Mouse (Mus musculus): ENCODE measurements around the gene 6720489N17Rik. TPM values are rescaled to one million over a fixed set of nuclear protein-coding genes. Genes with fewer than 3 reads are reported as not detected.
"Not testable (repeated sequence)": the region's sequence is repeated elsewhere in the genome, so short reads cannot be mapped to it uniquely, and the experiment has no call there.

The 6720489N17Rik gene
- polyA plus RNA-seq (2015; fragmentation: Nextera tagmentation; extraction: Ambion mirVana) = 11.9 and 13.0 TPM in 2 replicates

DNA sequence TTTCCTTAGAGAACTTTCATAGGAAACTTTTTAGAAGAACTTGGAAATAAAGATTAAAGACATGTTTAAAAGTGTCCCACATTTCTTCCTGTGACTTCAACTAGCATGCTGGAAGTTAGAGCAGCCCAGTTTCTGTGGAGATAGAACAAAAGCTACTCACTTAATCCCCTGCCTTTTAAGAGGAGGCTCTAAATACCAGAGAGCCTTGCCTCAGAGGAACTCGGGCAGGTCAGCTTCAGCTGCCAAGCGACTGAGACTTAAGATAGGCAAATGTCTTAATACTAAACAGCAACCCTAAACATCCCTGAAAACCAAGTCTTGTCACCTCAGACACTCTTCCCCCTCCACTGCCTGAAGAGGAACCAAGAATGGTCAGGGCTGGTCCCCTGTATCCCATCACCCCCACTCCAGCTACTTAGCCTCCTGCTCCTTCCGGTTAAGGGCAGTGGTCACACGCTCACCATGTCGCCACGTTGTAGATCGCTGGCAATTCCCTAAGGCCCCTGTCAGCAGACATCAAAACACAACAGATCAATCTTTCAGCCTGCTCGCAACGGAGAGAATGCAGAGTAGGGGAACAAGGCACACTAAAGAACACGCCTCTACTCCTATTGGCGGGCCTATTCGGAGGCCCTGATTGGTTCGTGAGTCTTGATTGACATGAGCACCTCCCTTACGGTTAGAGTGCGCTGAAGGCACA, at the start of gene 6720489N17Rik:
Gene 6720489N17Rik, minus strand, starts transcription at position 606 of the 700 bp plus-strand sequence.
- H3K9me3 ChIP-seq (replicated peaks); H3K36me3 ChIP-seq; H3K27me3 ChIP-seq; H3K4me1 ChIP-seq; H3K9ac ChIP-seq; H3K27ac ChIP-seq (replicated peaks): not testable (repeated sequence)
- peak within 1 kb of the TSS; percentile 53 for H3K4me3 ChIP-seq (replicated peaks)
- H3K4me2 ChIP-seq (replicated peaks) = peak within 1 kb of the TSS; percentile 52
- under 1% methylated on average over 15 of the region's 15 CpGs for WGBS
- peak; percentile 97 for ATAC-seq (ENCODE audit: insufficient number of reproducible peaks, low FRiP score, low TSS enrichment, low read depth)

DNA sequence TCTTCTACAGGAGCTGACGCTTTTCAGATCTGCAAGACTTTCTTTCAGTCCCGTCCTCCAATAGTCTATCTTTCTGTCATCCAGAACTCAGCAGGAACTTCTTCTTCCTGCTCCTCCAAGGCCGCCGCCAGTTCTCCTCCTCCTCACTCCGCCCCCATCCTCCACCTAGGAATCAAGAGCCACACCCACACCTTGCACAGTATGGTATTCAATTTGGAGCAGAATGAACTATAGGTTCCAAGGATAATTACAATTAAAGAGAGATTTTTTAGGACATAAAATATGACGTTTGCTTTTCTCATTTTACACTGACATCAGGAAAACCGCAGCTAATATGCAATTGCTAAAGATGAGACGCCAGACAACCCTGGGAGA, 29.4 kb upstream of the 6720489N17Rik start:
- no peak overlapping the region for H3K9ac ChIP-seq
- ATAC-seq (ENCODE audit: insufficient number of reproducible peaks, low FRiP score, low TSS enrichment, low read depth) = no peak
- peak overlapping the region; percentile 51 for H3K4me2 ChIP-seq (replicated peaks)
- no peaks in the 10 kb centered on the region for H3K4me1 ChIP-seq
- H3K4me3 ChIP-seq (replicated peaks) = peak overlapping the region; percentile 62
- WGBS = 17% methylated on average over 8 of the region's 8 CpGs
- H3K27me3 ChIP-seq = no peaks in the 10 kb centered on the region
- H3K27ac ChIP-seq (replicated peaks) = no peak overlapping the region
- no peaks in the 10 kb centered on the region for H3K36me3 ChIP-seq
- 0 out of 2 replicates have a peak, but pooled peaks cover under 1% of the 10 kb centered on the region for H3K9me3 ChIP-seq (replicated peaks)

DNA sequence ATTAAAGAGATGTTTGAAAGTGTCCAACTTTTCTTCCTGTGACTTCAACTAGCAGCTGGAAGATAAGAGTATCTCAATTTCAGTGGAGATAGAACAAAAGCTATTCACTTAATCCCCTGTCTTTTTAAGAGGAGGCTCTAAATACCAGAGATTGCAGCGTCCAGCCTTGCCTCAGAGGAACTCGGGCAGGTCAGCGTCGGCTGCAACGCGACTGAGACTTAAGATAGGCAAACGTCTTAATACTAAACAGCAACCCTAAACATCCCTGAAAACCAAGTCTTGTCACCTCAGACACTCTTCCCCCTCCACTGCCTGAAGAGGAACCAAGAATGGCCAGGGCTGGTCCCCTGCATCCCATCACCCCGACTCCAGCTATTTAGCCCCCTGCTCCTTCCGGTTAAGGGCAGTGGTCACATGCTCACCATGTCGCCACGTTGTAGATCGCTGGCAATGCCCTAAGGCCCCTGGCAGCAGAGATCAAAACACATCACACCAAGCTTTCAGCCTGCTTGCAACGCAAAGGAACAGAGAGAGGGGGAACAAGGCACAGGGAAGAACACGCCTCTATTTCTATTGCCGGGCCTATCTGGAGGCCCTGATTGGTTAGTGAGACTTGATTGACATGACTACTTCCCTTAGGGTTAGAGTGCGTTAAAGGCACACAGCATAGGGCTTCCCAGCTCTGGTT, 28.8 kb upstream of the 6720489N17Rik start:
- H3K9ac ChIP-seq = peak overlapping the region; percentile 21; the same call in 1 of the 2 replicates
- not testable (repeated sequence) for H3K4me1 ChIP-seq; H3K27me3 ChIP-seq; H3K27ac ChIP-seq (replicated peaks); H3K9me3 ChIP-seq (replicated peaks); H3K36me3 ChIP-seq
- 1% methylated on average over 16 of the region's 16 CpGs for WGBS
- H3K4me3 ChIP-seq (replicated peaks) = peak overlapping the region; percentile 62
- H3K4me2 ChIP-seq (replicated peaks) = peak overlapping the region; percentile 51
- ATAC-seq (ENCODE audit: insufficient number of reproducible peaks, low FRiP score, low TSS enrichment, low read depth) = peak; percentile 94

DNA sequence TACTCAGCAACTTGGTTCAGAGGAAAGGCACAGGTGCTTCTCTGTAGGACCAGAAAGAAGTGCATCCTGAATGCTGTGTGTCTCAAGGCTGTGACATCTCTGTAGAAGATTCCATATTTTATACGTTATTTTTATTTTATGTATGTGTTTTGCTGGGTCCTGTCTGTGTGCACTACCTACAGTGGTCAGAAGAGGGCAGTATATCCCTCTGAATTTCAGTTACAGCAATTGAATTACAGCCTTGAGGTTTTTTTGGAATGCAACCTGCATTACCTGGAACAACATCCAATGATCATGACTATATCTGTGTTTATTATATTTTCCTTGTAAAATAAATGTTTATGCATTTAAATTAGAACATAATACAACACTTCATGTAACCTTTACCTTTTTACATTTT, 3.1 kb upstream of the 6720489N17Rik start:
- not testable (repeated sequence) for H3K4me1 ChIP-seq

DNA sequence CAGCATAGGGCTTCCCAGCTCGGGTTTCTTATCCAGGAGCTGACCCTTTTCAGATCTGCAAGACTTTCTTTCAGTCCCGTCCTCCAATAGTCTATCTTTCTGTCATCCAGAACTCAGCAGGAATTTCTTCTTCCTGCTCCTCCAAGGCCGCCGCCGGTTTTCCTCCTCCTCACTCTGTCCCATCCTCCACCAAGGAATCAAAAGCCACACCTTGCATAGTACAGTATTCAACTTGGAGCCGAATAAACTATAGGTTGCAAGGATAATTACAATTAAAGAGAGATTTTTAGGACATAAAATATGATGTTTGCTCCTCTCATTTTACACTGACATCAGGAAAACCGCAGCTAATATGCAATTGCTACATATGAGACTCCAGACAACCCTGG, 289 bp upstream of the 6720489N17Rik start:
- 5% methylated on average over 7 of the region's 7 CpGs for WGBS
- not testable (repeated sequence) for H3K9me3 ChIP-seq (replicated peaks); H3K36me3 ChIP-seq; H3K9ac ChIP-seq; H3K4me1 ChIP-seq; H3K27me3 ChIP-seq; H3K27ac ChIP-seq (replicated peaks)
- peak overlapping the region; percentile 53 for H3K4me3 ChIP-seq (replicated peaks)
- H3K4me2 ChIP-seq (replicated peaks) = peak overlapping the region; percentile 52
- peak; percentile 67; the same call in 1 of the 2 replicates for ATAC-seq (ENCODE audit: insufficient number of reproducible peaks, low FRiP score, low TSS enrichment, low read depth)

More for the DNA sequence above, 3.1 kb upstream of the 6720489N17Rik start:
- H3K4me2 ChIP-seq (replicated peaks); H3K9ac ChIP-seq; H3K9me3 ChIP-seq (replicated peaks); H3K4me3 ChIP-seq (replicated peaks); H3K27me3 ChIP-seq; H3K27ac ChIP-seq (replicated peaks); ATAC-seq (ENCODE audit: insufficient number of reproducible peaks, low FRiP score, low TSS enrichment, low read depth); H3K36me3 ChIP-seq: not testable (repeated sequence)
- WGBS = 35% methylated on average over 1 of the region's 1 CpGs

DNA sequence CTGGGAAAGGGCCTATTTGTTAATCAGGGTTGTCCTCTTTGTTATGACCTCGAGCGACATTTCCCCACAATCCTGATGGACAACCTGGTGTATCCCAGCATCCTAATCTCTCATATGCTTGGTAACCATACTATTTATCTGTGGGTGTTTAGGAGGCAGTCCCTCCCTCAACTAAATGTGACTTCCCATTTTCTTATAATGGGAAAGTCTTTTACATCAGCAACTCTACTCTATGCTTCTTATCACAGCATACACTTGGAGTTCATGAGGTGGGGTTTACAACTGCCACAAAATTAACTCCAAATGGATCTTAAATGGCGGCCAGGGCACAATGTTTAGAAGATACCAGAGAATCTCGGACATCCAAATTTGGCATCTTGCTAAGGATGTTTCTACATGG, 6.5 kb downstream of the 6720489N17Rik start:
- H3K27ac ChIP-seq (replicated peaks); H3K4me1 ChIP-seq; H3K9me3 ChIP-seq (replicated peaks); H3K36me3 ChIP-seq; H3K4me2 ChIP-seq (replicated peaks); H3K4me3 ChIP-seq (replicated peaks); H3K9ac ChIP-seq; H3K27me3 ChIP-seq; ATAC-seq (ENCODE audit: insufficient number of reproducible peaks, low FRiP score, low TSS enrichment, low read depth): not testable (repeated sequence)
- 92% methylated on average over 4 of the region's 4 CpGs for WGBS

DNA sequence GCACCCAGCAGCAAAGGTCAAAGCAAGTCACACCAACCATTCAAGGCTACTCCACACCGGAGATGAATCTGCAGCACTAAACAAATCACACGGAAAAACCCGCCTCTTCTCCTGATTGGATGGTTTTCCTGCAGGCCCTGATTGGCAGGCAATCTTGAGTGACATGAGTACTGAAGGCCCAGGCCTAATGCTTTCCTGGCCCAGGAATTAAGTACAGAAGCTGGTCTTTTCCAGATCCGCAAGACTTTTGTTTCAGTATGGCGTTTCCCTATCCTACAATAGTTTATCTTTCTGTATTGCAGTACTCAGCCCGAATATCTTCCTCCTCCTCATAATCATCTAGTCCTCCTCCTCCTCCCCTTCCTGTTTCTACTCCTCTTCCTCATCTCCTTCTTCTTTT, 52.9 kb downstream of the 6720489N17Rik start, which contains the start of gene Zfp934:
Gene Zfp934, minus strand, starts transcription at position 101 of the 400 bp plus-strand sequence.
- not testable (repeated sequence) for H3K9me3 ChIP-seq (replicated peaks); ATAC-seq (ENCODE audit: insufficient number of reproducible peaks, low FRiP score, low TSS enrichment, low read depth); H3K36me3 ChIP-seq; H3K4me1 ChIP-seq; H3K4me2 ChIP-seq (replicated peaks); H3K27me3 ChIP-seq; H3K27ac ChIP-seq (replicated peaks); H3K4me3 ChIP-seq (replicated peaks); H3K9ac ChIP-seq
- whole genome bisulfite sequencing = 91% methylated on average over 4 of the region's 6 CpGs

DNA sequence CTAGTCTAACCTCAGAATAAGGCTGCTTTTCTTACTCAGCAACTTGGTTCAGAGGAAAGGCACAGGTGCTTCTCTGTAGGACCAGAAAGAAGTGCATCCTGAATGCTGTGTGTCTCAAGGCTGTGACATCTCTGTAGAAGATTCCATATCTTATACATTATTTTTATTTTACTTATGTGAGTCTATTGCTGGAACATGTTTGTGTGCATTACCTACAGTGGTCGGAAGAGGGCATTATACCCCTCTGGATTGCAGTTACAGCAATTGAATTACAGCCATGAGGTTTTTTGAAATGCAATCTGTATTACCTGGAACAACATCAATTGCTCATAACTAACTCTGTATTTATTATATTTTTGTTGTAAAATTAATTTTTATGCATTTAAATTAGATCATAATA, 62.3 kb downstream of the 6720489N17Rik start:
- H3K9ac ChIP-seq; H3K4me1 ChIP-seq; H3K36me3 ChIP-seq; H3K4me3 ChIP-seq (replicated peaks); H3K27ac ChIP-seq (replicated peaks); H3K9me3 ChIP-seq (replicated peaks); H3K4me2 ChIP-seq (replicated peaks); ATAC-seq (ENCODE audit: insufficient number of reproducible peaks, low FRiP score, low TSS enrichment, low read depth); H3K27me3 ChIP-seq: not testable (repeated sequence)
- 6% methylated on average over 1 of the region's 1 CpGs for WGBS

DNA sequence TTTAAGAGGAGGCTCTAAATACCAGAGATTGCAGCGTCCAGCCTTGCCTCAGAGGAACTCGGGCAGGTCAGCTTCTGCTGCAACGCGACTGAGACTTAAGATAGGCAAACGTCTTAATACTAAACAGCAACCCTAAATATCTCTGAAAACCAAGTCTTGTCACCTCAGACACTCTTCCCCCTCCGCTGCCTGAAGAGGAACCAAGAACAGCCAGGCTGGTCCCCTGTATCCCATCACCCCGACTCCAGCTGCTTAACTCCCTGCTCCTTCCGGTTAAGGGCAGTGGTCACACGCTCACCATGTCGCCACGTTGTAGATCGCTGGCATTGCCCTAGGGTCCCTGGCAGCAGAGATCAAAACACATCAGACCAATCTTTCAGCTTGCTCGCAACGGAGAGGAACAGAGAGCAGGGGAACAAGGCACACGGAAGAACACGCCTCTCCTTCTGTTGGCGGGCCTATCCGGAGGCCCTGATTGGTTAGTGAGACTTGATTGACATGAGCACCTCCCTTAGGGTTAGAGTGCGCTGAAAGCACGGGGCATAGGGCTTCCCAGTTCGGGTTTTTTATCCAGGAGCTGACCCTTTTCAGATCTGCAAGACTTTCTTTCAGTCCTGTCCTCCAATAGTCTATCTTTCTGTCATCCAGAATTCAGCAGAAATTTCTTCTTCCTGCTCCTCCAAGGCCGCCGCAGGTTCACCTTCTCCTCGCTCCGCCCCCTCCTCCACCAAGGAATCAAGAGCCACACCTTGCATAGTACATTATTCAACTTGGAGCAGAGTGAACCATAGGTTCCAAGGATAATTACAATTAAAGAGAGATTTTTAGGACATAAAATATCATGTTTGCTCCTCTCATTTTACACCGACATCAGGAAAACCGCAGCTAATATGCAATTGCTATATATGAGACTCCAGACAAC, 65.5 kb downstream of the 6720489N17Rik start, which contains the start of gene Zfp935:
Gene Zfp935, minus strand, starts transcription at position 323 of the 922 bp plus-strand sequence.
- not testable (repeated sequence) for ATAC-seq (ENCODE audit: insufficient number of reproducible peaks, low FRiP score, low TSS enrichment, low read depth); H3K27me3 ChIP-seq; H3K27ac ChIP-seq (replicated peaks); H3K4me1 ChIP-seq
- Histone ChIP-seq H3K9me3 (replicated peaks) (peaks cover 24% of the 10 kb centered on the region; the same call in 1 of the 2 replicates), H3K9ac (peak within 1 kb of the TSS; percentile 26; the same call in 1 of the 2 replicates), H3K36me3 (peaks cover 17% of the 10 kb centered on the region), H3K4me2 (replicated peaks) (peak within 1 kb of the TSS; percentile 45), H3K4me3 (replicated peaks) (peak within 1 kb of the TSS; percentile 52)
- WGBS = 4% methylated on average over 27 of the region's 27 CpGs

Data from embryonic facial prominence, embryonic 15.5 days (tissue).